Mouse (Mus musculus) CH12.LX (cell line): ENCODE data around the gene Snx11. TPM values are rescaled to one million over a fixed set of nuclear protein-coding genes. Genes with fewer than 3 reads are reported as not detected.
A peak's percentile ranks its signal among the peaks of the same experiment; 100 is the strongest.

Source experiments
- DNase-seq: peaks from one replicate; pipeline ENCODE4 v3.0.0-alpha.2; 2013; ENCODE audit errors: extremely low read depth
- H3K27ac ChIP-seq: 2 replicates; pipeline ENCODE4 v1.5.1; 2012; ENCODE audit warnings: low read depth, mild to moderate bottlenecking, control low read depth, moderate library complexity; ENCODE audit not compliant: insufficient read depth
- H3K27me3 ChIP-seq: replicated peaks from 2 replicates; pipeline ENCODE3; 2012; ENCODE audit warnings: inconsistent platforms
- H3K36me3 ChIP-seq, 2 experiments: replicated peaks in 1 of 2; 2 replicates each; pipeline versions ENCODE3 to v1.6.1; 2012; ENCODE audit warnings: inconsistent platforms in 1 of 2, low read length in 1 of 2, mild to moderate bottlenecking in 1 of 2, mixed read lengths in 1 of 2, moderate library complexity in 1 of 2; ENCODE audit not compliant: control insufficient read depth in 1 of 2, insufficient read depth in 1 of 2
- H3K4me1 ChIP-seq, 2 experiments: 2 replicates each; pipeline ENCODE4 v1.6.1; 2012; ENCODE audit warnings: inconsistent platforms in 1 of 2, moderate library complexity in 1 of 2; ENCODE audit not compliant: insufficient read depth in 2 of 2, control insufficient read depth in 1 of 2
- H3K4me2 ChIP-seq: 2 replicates; pipeline ENCODE4 v1.6.1; 2012; ENCODE audit warnings: low read depth, mild to moderate bottlenecking, control low read depth; ENCODE audit not compliant: poor library complexity, insufficient read depth, severe bottlenecking
- H3K4me3 ChIP-seq, 3 experiments: fragments of 150-350 bp in 1 of 3; sonication (generic) in 1 of 3; replicated peaks in 1 of 3; 2 replicates each; pipeline versions ENCODE3 to v1.5.1; 2011 to 2012; ENCODE audit warnings: low read depth in 2 of 3, low read length in 2 of 3, mild to moderate bottlenecking in 2 of 3, moderate library complexity in 2 of 3, control low read depth in 1 of 3, improper control_type of control experiment in 1 of 3, inconsistent platforms in 1 of 3, mixed read lengths in 1 of 3; ENCODE audit not compliant: poor library complexity in 1 of 3
- H3K79me2 ChIP-seq: replicated peaks from 2 replicates; pipeline ENCODE4 v1.6.1; 2012; ENCODE audit warnings: mild to moderate bottlenecking, moderate library complexity; ENCODE audit not compliant: control insufficient read depth, poor library complexity, insufficient read depth, severe bottlenecking; ENCODE audit errors: extremely low read depth
- H3K9ac ChIP-seq: 2 replicates; pipeline ENCODE4 v1.6.1; 2012; ENCODE audit warnings: low read depth, mild to moderate bottlenecking, control low read depth, moderate library complexity; ENCODE audit not compliant: insufficient read depth
- H3K9me3 ChIP-seq: replicated peaks from 2 replicates; pipeline ENCODE3; 2012; ENCODE audit warnings: low read length, inconsistent platforms, mixed read lengths
- CHD2 ChIP-seq: IDR thresholded peaks from 2 replicates; pipeline ENCODE4 v1.6.1; 2011; ENCODE audit warnings: low read length, improper control_type of control experiment
- CTCF ChIP-seq, 2 experiments: IDR thresholded peaks in 1 of 2; conservative IDR thresholded peaks in 1 of 2; 2 replicates each; pipeline ENCODE4 v1.5.1; 2011 to 2012; ENCODE audit warnings: low read depth in 2 of 2, low read length in 2 of 2, improper control_type of control experiment in 1 of 2, inconsistent platforms in 1 of 2, mild to moderate bottlenecking in 1 of 2, moderate library complexity in 1 of 2
- ELF1 ChIP-seq: IDR thresholded peaks from 2 replicates; pipeline ENCODE4 v1.6.1; 2014; ENCODE audit warnings: low read depth, mild to moderate bottlenecking, inconsistent platforms, low read length, improper control_type of control experiment
- EP300 ChIP-seq: IDR thresholded peaks from 2 replicates; pipeline ENCODE4 v1.6.1; 2011; ENCODE audit warnings: low read length, improper control_type of control experiment
- GABPA ChIP-seq: IDR thresholded peaks from 2 replicates; pipeline ENCODE4 v1.6.1; 2012; ENCODE audit warnings: low read depth, low read length, improper control_type of control experiment, inconsistent platforms; ENCODE audit not compliant: insufficient replicate concordance
- IRF4 ChIP-seq: IDR thresholded peaks from 2 replicates; pipeline ENCODE4 v1.6.1; 2014; ENCODE audit warnings: low read depth, mild to moderate bottlenecking, inconsistent platforms, low read length, improper control_type of control experiment
- JUND ChIP-seq: conservative IDR thresholded peaks from 2 replicates; pipeline ENCODE4 v1.6.1; 2011; ENCODE audit warnings: low read depth, low read length, improper control_type of control experiment
- MAX ChIP-seq: IDR thresholded peaks from 2 replicates; pipeline ENCODE4 v1.6.1; 2011; ENCODE audit warnings: low read length, improper control_type of control experiment
- MAZ ChIP-seq: IDR thresholded peaks from 2 replicates; pipeline ENCODE4 v1.6.1; 2012; ENCODE audit warnings: low read depth, mild to moderate bottlenecking, inconsistent platforms, low read length, improper control_type of control experiment, moderate library complexity
- MEF2A ChIP-seq: IDR thresholded peaks from 2 replicates; pipeline ENCODE4 v1.6.1; 2014; ENCODE audit warnings: low read depth, mild to moderate bottlenecking, inconsistent platforms, low read length, improper control_type of control experiment, borderline replicate concordance
- MYC ChIP-seq: IDR thresholded peaks from 2 replicates; pipeline ENCODE4 v1.6.1; 2011; ENCODE audit warnings: low read depth, mild to moderate bottlenecking, improper control_type of control experiment, low read length
- RAD21 ChIP-seq: IDR thresholded peaks from 2 replicates; pipeline ENCODE4 v1.6.1; 2011; ENCODE audit warnings: low read depth, mild to moderate bottlenecking, low read length, improper control_type of control experiment, moderate library complexity
- RCOR1 ChIP-seq: conservative IDR thresholded peaks from 2 replicates; pipeline ENCODE4 v1.6.1; 2012; ENCODE audit warnings: low read depth, mild to moderate bottlenecking, inconsistent platforms, low read length, improper control_type of control experiment
- SIN3A ChIP-seq: IDR thresholded peaks from 2 replicates; pipeline ENCODE4 v1.6.1; 2012; ENCODE audit warnings: low read length, improper control_type of control experiment, inconsistent platforms
- SMC3 ChIP-seq: IDR thresholded peaks from 2 replicates; pipeline ENCODE4 v1.6.1; 2011; ENCODE audit warnings: low read depth, low read length, improper control_type of control experiment
- TBP ChIP-seq: conservative IDR thresholded peaks from 2 replicates; pipeline ENCODE4 v1.6.1; 2011; ENCODE audit warnings: low read depth, low read length, improper control_type of control experiment
- TCF12 ChIP-seq: IDR thresholded peaks from 2 replicates; pipeline ENCODE4 v1.6.1; 2014; ENCODE audit warnings: low read depth, mild to moderate bottlenecking, inconsistent platforms, low read length, improper control_type of control experiment
- ZC3H11A ChIP-seq: IDR thresholded peaks from 2 replicates; pipeline ENCODE4 v1.6.1; 2012; ENCODE audit warnings: low read depth, mild to moderate bottlenecking, inconsistent platforms, low read length, improper control_type of control experiment
- ZKSCAN1 ChIP-seq: IDR thresholded peaks from 2 replicates; pipeline ENCODE4 v1.6.1; 2012; ENCODE audit warnings: low read depth, inconsistent platforms, low read length, improper control_type of control experiment, borderline replicate concordance
- ZNF384 ChIP-seq: IDR thresholded peaks from 2 replicates; pipeline ENCODE4 v1.6.1; 2012; ENCODE audit warnings: low read depth, low read length, improper control_type of control experiment, inconsistent platforms
- dilution Hi-C: fragments of 300-500 bp; cut with MboI; formaldehyde crosslinking; loops from 2 replicates; pipeline ENCODE4 v1.14.3; 2020; ENCODE audit warnings: low sequenced_read_pairs; ENCODE audit not compliant: extremely low pct_unique_long_range_greater_than_20kb, extremely low pct_ligation_motif_present
- in situ Hi-C: fragments of 300-500 bp; cut with MboI; formaldehyde crosslinking; loops from 3 replicates; pipeline ENCODE4 v1.14.3; 2019; ENCODE audit warnings: low sequenced_read_pairs, low pct_ligation_motif_present, low pct_unique_long_range_greater_than_20kb, mixed read lengths
- polyA plus RNA-seq: library from polyadenylated mRNA; unstranded; fragments of >175 nt; gene quantifications from 2 replicates; pipeline ENCODE4 v1.2.1, GENCODE M21; 2012; ENCODE audit warnings: low read depth; ENCODE audit not compliant: insufficient read length
- total RNA-seq, 2 experiments: library from RNA; depleted of rRNA; stranded (reverse); fragments of 300-350 nt in 1 of 2; fragments of >200 nt in 1 of 2; gene quantifications; 2 replicates each; pipeline ENCODE4 v1.2.3; 2012 to 2014

The Snx11 gene
- total and polyA plus RNA-seq, 3 experiments: 153 to 244 (median 217) TPM

GRCm38 (mm10) chr11:96761984-96762383 is 15.4 kb downstream of the Snx11 start:
- Histone ChIP-seq H3K9me3 (no peaks in the 10 kb centered on the region), H3K27ac (no peak overlapping the region), H3K36me3 (peaks cover 10 to 37% of the 10 kb centered on the region in 2 experiments), H3K27me3 (no peaks in the 10 kb centered on the region), H3K4me2 (no peak overlapping the region), H3K9ac (0 out of 2 replicates have a peak overlapping the region, but pooled peaks have one; percentile 3), H3K4me3 (no peak overlapping the region), H3K4me1 (peaks cover 39 to 71% of the 10 kb centered on the region in 2 experiments), H3K79me2 (no peaks in the 10 kb centered on the region)
- no peak for DNase-seq
- dilution Hi-C loops (no loop called here), in situ Hi-C loops (no loop called here)
- TF ChIP-seq IRF4: no peak
- no peak for TF ChIP-seq SIN3A
- no peak for TF ChIP-seq SMC3
- TF ChIP-seq CHD2: no peak
- TF ChIP-seq TBP: no peak
- TF ChIP-seq ELF1: no peak
- TF ChIP-seq ZNF384: peak; percentile 51
- no peak for TF ChIP-seq GABPA
- TF ChIP-seq JUND: no peak

GRCm38 (mm10) chr11:96760042-96760441 is 17.3 kb downstream of the Snx11 start:
- Histone ChIP-seq H3K9me3 (peaks cover 3% of the 10 kb centered on the region), H3K4me3 (no peak overlapping the region)
- TF ChIP-seq ZKSCAN1: no peak
- TF ChIP-seq SIN3A: peak; percentile 59
- TF ChIP-seq CTCF (conservative IDR thresholded peaks at IDR 0.05 in 1 of 2, IDR thresholded peaks at IDR 0.05 in 1 of 2; ENCODE audit: low read depth in 2 of 2, low read length in 2 of 2): peak; percentile 96 to 99
- no peak for TF ChIP-seq EP300
- peak; percentile 91 for TF ChIP-seq ZC3H11A
- no peak for TF ChIP-seq MAX
- TF ChIP-seq JUND: 0 out of 2 replicates have a peak, but pooled peaks have one; percentile 19
- peak; percentile 61; the same call in 1 of the 2 replicates for TF ChIP-seq MEF2A
- peak; percentile 53; the same call in 1 of the 2 replicates for TF ChIP-seq IRF4
- TF ChIP-seq RAD21: peak; percentile 100
- TF ChIP-seq MAZ: no peak
- peak; percentile 98 for TF ChIP-seq SMC3
- TF ChIP-seq MYC: peak; percentile 69
- TF ChIP-seq RCOR1: no peak
- peak; percentile 50 for TF ChIP-seq TCF12
- TF ChIP-seq, all 38 proteins: peak for 10
- Histone ChIP-seq H3K27ac (no peak overlapping the region), H3K4me1 (peaks cover 29 to 52% of the 10 kb centered on the region in 2 experiments), H3K27me3 (peaks cover 1% of the 10 kb centered on the region), H3K4me2 (no peak overlapping the region), H3K9ac (no peak overlapping the region), H3K36me3 (peaks cover 5 to 20% of the 10 kb centered on the region in 2 experiments), H3K79me2 (no peaks in the 10 kb centered on the region)
- DNase-seq: peak; percentile 89
- in situ Hi-C loops: no loop called here
- dilution Hi-C loops: no loop called here
